Mouse (Mus musculus): ENCODE measurements around the gene Abhd15. TPM values are rescaled to one million over a fixed set of nuclear protein-coding genes. Genes with fewer than 3 reads are reported as not detected.

Gene Abhd15
- total RNA-seq, 2 experiments from 2014 or later: 1.4 to 1.7 TPM

GRCm38 (mm10) chr11:77532202-77532846 is 17.4 kb downstream of the Abhd15 start:
- intact Hi-C loops (cut with DNase I): no loop called here
- TF ChIP-seq CTCF (IDR thresholded peaks at IDR 0.05): no peak

DNA sequence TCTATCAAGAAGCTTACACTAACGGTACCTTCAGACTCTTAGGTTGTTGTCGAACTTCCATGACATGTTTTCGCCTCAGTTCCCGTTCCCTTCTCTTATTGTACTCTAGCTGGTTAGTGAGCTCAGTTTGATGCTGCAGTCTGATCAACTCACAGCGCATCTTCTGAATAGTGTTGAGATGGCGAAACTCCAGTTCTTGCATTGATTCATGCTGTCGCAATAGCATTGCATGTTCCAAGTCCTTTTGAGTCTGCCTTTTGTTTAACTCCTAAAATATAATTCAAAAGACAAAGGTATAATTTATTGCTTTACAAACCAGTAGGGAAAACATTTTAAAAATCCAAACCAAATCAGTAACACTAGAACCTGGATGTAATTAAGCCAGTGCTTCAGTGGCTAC is 30.3 kb downstream of the Abhd15 start:
- TF ChIP-seq CTCF (IDR thresholded peaks at IDR 0.05): no peak
- H3K4me3 ChIP-seq: no peak overlapping the region
- no peak overlapping the region for H3K27ac ChIP-seq
- intact Hi-C loops (cut with DNase I): no loop called here
- no peak for DNase-seq (ENCODE audit: extremely low spot score in 1 of 2, low spot score in 2 of 2)

More at GRCm38 (mm10) chr11:77532202-77532846, 17.4 kb downstream of the Abhd15 start:
- no peak for DNase-seq (ENCODE audit: extremely low spot score in 1 of 2, low spot score in 2 of 2)
- no peak overlapping the region for H3K27ac ChIP-seq
- no peak overlapping the region for H3K4me3 ChIP-seq

DNA sequence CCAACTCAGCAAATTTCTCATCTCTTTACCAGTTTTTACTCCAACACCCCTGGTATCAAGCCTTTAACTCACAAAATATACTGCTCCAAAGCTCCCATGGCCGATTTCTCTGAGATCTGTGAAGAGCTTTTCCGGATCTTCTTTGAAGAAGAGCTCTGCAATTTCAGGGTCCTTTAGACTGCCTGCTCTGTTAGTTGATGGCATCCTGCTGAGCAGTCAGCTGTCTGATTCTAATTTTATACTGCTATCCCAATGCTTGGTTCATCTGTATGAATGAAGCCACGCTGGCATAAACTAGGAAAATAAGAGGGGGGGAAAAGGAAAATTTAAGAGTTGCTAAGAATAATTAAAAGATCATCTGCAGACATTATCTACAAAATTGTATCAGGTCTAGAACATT is 70.3 kb downstream of the Abhd15 start:
- intact Hi-C loops (cut with DNase I): no loop called here
- Histone ChIP-seq H3K4me3 (no peak overlapping the region), H3K27ac (no peak overlapping the region)
- DNase-seq (ENCODE audit: extremely low spot score in 1 of 2, low spot score in 2 of 2): no peak
- no peak for TF ChIP-seq CTCF (IDR thresholded peaks at IDR 0.05)

Other genes with a start within 250 kb of the Abhd15 start
- gene Coro6, start 52.7 kb upstream of the Abhd15 start, total RNA-seq (2021): 10 to 100 TPM; 48.9 to 57.9 TPM
- gene Ankrd13b, start 25.4 kb upstream of the Abhd15 start, total RNA-seq (2021): 10 to 100 TPM; 89.7 to 91.7 TPM
- gene Git1, start 21.6 kb upstream of the Abhd15 start, total RNA-seq (2021): 100 to 1,000 TPM; 297 to 305 TPM
- 1 to 10 TPM; 3.6 to 5.0 TPM for gene Trp53i13, start 859 bp downstream of the Abhd15 start, total RNA-seq (2021)
- not detected for gene Gm10392, start 4.1 kb downstream of the Abhd15 start, total RNA-seq (2021)
- gene Taok1, start 92.7 kb downstream of the Abhd15 start, total RNA-seq (2021): 100 to 1,000 TPM; 105 TPM
- 10 to 100 TPM; 68.5 to 73.5 TPM for gene Nufip2, start 171.0 kb downstream of the Abhd15 start, total RNA-seq (2021)
- not detected for gene Cryba1, start 210.2 kb downstream of the Abhd15 start, total RNA-seq (2021)
- gene Myo18a, start 248.1 kb downstream of the Abhd15 start, total RNA-seq (2021): 100 to 1,000 TPM; 164 to 169 TPM

All from left cerebral cortex, adult 2 months (tissue).